Mouse (Mus musculus): ENCODE measurements around the gene Mfsd11. TPM values are rescaled to one million over a fixed set of nuclear protein-coding genes. Genes with fewer than 3 reads are reported as not detected.

The Mfsd11 gene
- polyA plus RNA-seq, 1 experiment from 2014 or later, result 39.4 TPM

DNA sequence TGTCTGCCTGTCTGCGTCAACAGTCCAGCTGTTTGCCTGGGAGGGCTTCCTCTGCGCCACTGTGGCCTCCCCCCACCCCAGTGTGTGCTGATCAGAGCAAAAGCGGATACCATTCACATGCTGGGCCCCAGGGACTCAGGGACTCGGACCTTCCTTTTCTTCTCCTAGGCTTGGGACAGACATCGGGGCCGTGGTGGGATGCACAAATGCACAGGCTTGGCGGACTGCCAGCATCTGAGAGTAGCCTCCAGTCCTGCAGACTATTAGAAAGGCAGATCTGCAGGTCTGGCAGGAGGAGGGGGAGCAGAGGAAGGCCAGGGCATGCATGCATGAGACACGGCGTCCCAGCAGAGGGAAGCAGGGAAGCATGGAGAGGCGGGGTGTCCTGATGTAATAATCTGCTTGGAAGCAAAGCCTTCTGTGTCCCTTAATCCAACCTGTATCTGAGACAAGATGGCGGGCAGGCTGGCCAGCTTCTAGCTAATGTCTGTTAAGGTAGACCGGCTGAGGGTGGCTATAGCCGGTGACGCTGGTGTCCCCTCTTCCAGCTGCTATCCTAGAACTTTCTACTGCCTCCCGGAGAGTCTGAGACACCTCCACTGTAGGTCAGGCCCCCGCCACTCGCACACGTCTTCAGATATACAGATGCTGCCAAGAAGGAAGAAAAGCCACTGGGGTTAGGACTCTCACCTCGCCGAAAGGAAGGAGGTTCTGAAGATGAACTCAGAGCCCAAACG lies 39.3 kb upstream of the Mfsd11 start:
- Histone ChIP-seq H3K27ac (peak overlapping the region; percentile 96), H3K36me3 (ENCODE audit: poor library complexity, severe bottlenecking) (no peaks in the 10 kb centered on the region), H3K27me3 (no peaks in the 10 kb centered on the region), H3K4me1 (peaks cover 66% of the 10 kb centered on the region), H3K4me3 (no peak overlapping the region), H3K4me2 (peak overlapping the region; percentile 20; the same call in 1 of the 2 replicates), H3K9me3 (replicated peaks) (no peaks in the 10 kb centered on the region), H3K9ac (peak overlapping the region; percentile 7; the same call in 1 of the 2 replicates)
- no peak for ATAC-seq
- 40% methylated on average over 20 of the region's 21 CpGs for WGBS

DNA sequence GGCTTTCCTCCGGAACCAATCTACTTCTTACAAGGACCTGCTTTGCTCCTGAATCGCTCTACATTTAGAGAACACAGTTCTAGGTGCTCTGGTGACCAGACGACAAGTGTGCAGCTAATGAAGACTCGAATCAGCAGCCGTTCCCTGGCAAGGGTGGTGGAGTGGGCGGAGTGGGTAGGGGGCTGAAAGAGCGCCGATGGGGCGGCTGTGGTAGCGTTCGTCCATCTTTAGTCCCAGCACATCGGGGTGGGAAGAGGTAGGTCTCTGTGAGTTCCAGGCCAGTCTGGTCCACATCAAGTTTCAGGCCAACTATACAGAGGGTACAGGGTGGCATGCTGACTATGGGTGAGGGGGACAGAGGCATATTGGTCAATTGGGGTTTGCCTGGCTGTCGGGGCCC lies 38.6 kb upstream of the Mfsd11 start:
- Histone ChIP-seq H3K36me3 (ENCODE audit: poor library complexity, severe bottlenecking) (no peaks in the 10 kb centered on the region), H3K4me1 (peaks cover 60% of the 10 kb centered on the region), H3K27ac (peak overlapping the region; percentile 96), H3K4me2 (no peak overlapping the region), H3K9ac (peak overlapping the region; percentile 7), H3K27me3 (no peaks in the 10 kb centered on the region), H3K4me3 (no peak overlapping the region), H3K9me3 (replicated peaks) (no peaks in the 10 kb centered on the region)
- WGBS, result 74% methylated on average over 13 of the region's 13 CpGs
- ATAC-seq, result no peak

DNA sequence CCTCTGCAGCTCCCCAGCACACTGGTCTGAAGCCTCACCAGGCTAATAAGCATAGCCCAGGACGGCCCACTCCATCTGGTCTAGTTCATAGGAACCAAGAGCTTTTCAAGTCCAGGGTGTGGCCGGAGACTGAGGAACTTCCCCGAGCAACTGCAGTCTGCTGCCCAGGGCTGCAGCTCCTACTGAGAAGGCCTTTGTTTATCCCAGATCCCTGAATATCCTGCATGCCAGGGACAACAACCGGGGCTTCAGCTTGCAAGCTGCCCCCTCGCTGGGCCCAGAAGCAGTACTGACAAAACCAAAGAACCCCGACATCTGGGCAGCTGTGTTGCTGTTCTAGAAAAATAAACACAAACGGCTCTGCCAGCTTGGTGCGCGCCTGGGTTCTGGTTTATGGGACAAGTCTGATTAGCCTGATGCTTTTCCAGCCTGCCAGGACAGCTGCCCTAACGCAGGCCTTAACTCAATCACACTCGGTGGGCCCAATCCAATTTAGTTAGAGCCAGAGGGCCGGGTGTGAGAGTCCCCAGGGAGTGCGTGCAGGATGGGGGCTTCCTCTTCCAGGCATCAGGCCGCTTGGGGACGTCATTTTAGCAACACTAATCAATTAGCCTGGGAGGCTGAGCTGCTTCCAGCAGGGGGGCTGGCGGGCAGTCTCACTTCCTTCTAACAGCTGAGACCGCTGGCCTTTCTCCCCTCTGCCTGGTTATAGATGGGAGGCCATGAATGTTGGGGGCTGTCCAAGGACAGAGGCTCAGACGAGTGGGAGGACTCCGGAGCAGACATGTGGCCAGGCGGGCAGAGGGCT lies 38.0 kb upstream of the Mfsd11 start:
- Histone ChIP-seq H3K27me3 (no peaks in the 10 kb centered on the region), H3K27ac (peak overlapping the region; percentile 96), H3K4me1 (peaks cover 55% of the 10 kb centered on the region), H3K4me2 (peak overlapping the region; percentile 25), H3K9me3 (replicated peaks) (no peaks in the 10 kb centered on the region), H3K36me3 (ENCODE audit: poor library complexity, severe bottlenecking) (no peaks in the 10 kb centered on the region), H3K9ac (peak overlapping the region; percentile 7), H3K4me3 (no peak overlapping the region)
- no peak for ATAC-seq
- 4% methylated on average over 20 of the region's 20 CpGs for WGBS

DNA sequence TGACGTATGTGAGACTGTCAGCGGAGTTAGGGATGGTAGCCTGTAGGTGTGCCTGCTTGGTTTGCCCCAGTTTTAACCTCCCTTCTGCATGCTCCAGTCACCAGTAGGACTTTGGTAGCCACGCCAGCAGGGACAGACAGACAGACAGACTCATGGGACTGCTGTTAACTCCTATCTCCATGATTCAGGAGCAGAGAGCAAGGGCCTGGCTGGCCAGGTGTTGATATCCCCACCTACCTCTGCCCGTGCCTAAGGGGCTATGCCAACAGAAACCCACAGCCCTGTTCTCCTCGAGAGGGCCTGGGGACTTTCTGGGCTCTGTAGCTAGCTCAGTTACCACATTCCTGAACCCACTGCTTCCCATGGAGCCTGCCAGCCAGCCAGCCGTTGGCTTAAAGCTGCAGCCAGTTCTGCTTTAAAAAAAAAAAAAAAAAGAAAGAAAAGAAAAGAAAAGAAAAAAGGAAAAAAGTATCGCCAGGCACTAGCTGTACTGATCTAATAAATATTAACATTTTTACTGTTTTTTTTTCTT lies 37.3 kb upstream of the Mfsd11 start:
- H3K27ac ChIP-seq, result peak overlapping the region; percentile 96
- 0 out of 2 replicates have a peak overlapping the region, but pooled peaks have one; percentile 7 for H3K9ac ChIP-seq
- peaks cover 52% of the 10 kb centered on the region for H3K4me1 ChIP-seq
- no peaks in the 10 kb centered on the region for H3K27me3 ChIP-seq
- H3K36me3 ChIP-seq (ENCODE audit: poor library complexity, severe bottlenecking), result no peaks in the 10 kb centered on the region
- no peaks in the 10 kb centered on the region for H3K9me3 ChIP-seq (replicated peaks)
- no peak for ATAC-seq
- H3K4me2 ChIP-seq, result peak overlapping the region; percentile 25; the same call in 1 of the 2 replicates
- H3K4me3 ChIP-seq, result no peak overlapping the region
- WGBS, result 24% methylated on average over 7 of the region's 7 CpGs

DNA sequence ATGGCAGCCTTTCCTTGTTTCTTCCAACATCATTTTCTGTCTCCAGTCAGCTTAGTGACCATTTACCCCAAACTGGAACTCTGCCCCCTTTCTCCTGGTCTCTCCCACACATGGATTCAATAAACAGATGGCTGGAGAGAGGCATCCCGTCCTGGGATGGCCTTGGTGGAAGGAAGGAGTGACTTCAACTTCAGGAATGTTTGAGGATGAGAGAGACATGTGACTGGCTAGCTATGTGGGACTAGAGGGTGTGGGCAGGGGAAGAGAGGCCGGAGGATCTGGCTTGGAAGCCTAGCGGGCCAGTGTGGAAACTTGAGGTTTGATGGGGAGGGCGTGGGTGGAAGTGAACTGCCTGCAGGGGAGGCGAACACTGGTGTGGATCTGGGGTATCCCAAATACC lies 35.5 kb upstream of the Mfsd11 start:
- no peaks in the 10 kb centered on the region for H3K9me3 ChIP-seq (replicated peaks)
- no peak overlapping the region for H3K9ac ChIP-seq
- no peak for ATAC-seq
- no peak overlapping the region for H3K4me2 ChIP-seq
- no peak overlapping the region for H3K4me3 ChIP-seq
- H3K4me1 ChIP-seq, result peaks cover 44% of the 10 kb centered on the region
- H3K36me3 ChIP-seq (ENCODE audit: poor library complexity, severe bottlenecking), result no peaks in the 10 kb centered on the region
- H3K27ac ChIP-seq, result no peak overlapping the region
- WGBS, result 88% methylated on average over 5 of the region's 5 CpGs
- no peaks in the 10 kb centered on the region for H3K27me3 ChIP-seq

DNA sequence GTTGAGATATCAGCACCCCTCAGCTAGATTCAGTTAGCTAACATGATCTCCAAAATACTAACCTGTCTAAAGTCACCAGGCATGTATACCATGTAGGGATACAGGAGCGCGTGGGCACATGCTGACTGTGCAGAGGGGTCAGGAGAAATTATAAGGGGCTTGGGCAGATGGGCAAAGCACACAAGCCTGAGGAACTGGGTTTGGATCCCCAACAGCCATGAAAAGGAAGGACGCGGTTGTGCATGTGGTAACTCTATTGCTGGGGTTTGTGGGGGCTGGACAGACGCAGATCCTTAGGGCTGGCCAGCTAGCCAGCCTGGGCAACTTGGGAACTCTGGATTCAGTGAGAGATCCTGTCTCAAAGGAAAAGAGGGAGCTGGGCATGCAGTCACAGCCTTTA lies 34.7 kb upstream of the Mfsd11 start:
- H3K27ac ChIP-seq, result no peak overlapping the region
- H3K9me3 ChIP-seq (replicated peaks), result no peaks in the 10 kb centered on the region
- H3K4me1 ChIP-seq, result peaks cover 38% of the 10 kb centered on the region
- H3K36me3 ChIP-seq (ENCODE audit: poor library complexity, severe bottlenecking), result no peaks in the 10 kb centered on the region
- no peaks in the 10 kb centered on the region for H3K27me3 ChIP-seq
- ATAC-seq, result no peak
- no peak overlapping the region for H3K4me2 ChIP-seq
- H3K4me3 ChIP-seq, result no peak overlapping the region
- no peak overlapping the region for H3K9ac ChIP-seq
- WGBS, result 93% methylated on average over 5 of the region's 5 CpGs

DNA sequence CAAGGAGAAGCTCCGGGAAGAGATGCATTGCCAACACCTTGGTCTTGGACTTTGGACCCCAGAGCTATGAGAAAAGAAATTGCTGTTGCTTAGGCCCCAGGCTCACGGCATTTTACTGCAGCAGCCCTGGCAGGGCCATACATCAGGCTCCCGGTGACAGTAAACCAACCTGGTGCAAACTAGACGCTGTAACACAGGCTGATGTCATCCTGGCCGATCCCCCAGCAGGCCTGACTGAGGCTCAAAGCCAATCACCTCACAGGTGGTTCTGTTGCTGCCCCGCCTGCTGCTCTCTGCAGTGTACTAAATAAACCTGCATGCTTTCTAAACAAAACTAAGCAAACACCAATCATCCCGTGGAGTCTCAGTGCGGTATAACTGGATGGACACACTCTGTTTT lies 33.5 kb upstream of the Mfsd11 start:
- no peaks in the 10 kb centered on the region for H3K36me3 ChIP-seq (ENCODE audit: poor library complexity, severe bottlenecking)
- 74% methylated on average over 8 of the region's 8 CpGs for WGBS
- no peak overlapping the region for H3K9ac ChIP-seq
- H3K4me3 ChIP-seq, result no peak overlapping the region
- no peaks in the 10 kb centered on the region for H3K9me3 ChIP-seq (replicated peaks)
- H3K27ac ChIP-seq, result no peak overlapping the region
- ATAC-seq, result no peak
- H3K27me3 ChIP-seq, result no peaks in the 10 kb centered on the region
- peaks cover 27% of the 10 kb centered on the region for H3K4me1 ChIP-seq
- H3K4me2 ChIP-seq, result no peak overlapping the region

DNA sequence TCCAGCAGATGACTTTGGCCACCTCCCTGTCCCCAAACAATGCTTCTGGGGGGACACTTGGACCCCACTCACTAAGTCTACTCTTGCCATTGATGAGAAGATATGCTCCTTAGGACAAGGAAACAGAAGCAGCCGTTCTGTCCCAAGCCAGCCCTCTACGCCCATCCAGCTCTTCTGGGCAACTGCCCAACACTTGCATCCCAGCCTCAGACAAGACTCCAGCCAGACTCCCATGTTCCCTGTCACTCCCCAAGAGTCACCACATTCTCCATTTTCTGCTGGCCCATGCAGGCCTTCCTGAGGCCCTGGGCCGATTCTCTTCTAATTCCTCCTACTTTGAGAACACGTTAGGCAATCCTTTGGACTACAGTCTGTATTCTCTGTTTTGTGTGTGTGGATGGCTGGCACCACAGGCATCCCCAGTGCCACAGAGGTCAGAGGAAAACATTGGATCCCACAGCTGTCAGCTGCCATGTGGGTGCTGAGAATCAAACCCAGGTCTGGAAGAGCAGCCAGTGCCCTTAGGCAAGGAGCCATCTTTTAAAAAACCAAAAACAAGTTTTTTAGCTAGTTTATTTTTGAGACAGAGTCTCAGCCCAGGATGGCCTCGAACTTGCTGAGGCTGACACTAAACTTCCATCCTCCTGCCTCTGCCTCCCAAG lies 32.2 kb upstream of the Mfsd11 start:
- H3K4me3 ChIP-seq, result no peak overlapping the region
- H3K4me2 ChIP-seq, result no peak overlapping the region
- no peaks in the 10 kb centered on the region for H3K36me3 ChIP-seq (ENCODE audit: poor library complexity, severe bottlenecking)
- WGBS, result 85% methylated on average over 5 of the region's 5 CpGs
- peaks cover 13% of the 10 kb centered on the region for H3K4me1 ChIP-seq
- no peaks in the 10 kb centered on the region for H3K9me3 ChIP-seq (replicated peaks)
- no peak for ATAC-seq
- no peak overlapping the region for H3K27ac ChIP-seq
- peak overlapping the region; percentile 21; the same call in 1 of the 2 replicates for H3K9ac ChIP-seq
- no peaks in the 10 kb centered on the region for H3K27me3 ChIP-seq

DNA sequence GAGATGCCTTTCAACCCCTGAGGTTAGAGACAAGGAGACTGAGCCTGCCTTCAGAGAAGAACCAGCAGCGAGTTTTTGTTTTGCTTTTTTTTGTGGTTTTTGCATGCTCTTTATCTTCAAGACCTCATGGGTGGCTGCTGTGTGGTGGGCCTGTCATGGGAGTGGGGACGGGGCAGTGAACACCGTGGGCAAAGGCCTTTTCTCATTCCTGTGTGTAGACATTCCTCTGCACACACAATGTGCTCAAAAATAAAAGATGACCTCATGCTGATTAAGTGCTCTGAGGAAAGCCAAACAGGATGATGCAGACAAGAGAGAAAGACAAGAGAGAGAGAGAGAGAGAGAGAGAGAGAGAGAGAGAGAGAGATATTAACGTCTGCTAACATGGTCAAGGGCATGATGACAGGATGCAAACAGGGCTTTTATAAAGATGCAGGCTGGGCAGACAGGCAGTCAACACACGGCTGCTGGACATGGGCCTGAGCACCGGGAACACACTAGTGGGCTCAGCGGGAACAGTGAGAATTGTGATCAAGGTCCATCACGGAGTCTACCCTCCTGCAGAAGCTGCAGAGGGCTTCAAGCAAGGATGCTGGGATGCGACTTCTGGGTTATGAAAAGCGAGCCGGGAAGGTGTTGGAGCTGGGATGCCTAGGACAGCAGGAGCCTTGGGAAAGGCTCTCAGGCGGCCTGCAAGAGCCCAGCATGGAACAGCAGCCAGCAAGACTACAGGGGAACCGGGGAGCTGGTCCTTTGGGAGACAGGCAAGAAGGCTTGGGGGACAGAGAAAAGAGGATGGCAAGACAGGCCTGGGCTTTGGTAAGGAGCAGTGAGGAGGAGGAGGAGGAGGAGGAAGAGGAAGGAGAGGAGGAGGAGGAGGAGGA lies 30.9 kb upstream of the Mfsd11 start:
- 56% methylated on average over 13 of the region's 13 CpGs for WGBS
- no peaks in the 10 kb centered on the region for H3K9me3 ChIP-seq (replicated peaks)
- ATAC-seq, result no peak
- no peaks in the 10 kb centered on the region for H3K27me3 ChIP-seq
- H3K4me1 ChIP-seq, result peaks cover 16% of the 10 kb centered on the region
- H3K9ac ChIP-seq, result no peak overlapping the region
- H3K36me3 ChIP-seq (ENCODE audit: poor library complexity, severe bottlenecking), result no peaks in the 10 kb centered on the region
- no peak overlapping the region for H3K4me2 ChIP-seq
- no peak overlapping the region; the same call in 1 of the 2 replicates for H3K27ac ChIP-seq
- no peak overlapping the region for H3K4me3 ChIP-seq

DNA sequence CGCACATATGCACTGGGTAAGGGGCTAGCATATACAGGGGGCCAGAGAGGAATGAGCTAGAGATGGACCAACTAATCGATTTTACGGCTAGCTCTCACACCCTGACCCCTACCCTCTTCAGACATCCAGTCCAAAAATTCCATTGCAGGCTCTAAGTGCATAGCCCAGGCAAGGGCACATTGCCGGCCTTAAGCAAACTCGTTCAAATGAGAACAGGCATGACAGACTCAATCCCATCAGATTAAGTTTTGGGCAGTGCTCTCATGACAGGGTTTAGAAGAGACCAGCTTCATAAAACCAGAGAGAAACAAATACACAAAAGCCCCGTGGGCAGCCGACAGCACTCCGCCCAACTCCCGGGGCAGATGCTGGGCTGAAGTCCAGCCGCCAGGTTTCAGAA lies 30.0 kb upstream of the Mfsd11 start:
- Histone ChIP-seq H3K4me3 (no peak overlapping the region), H3K36me3 (ENCODE audit: poor library complexity, severe bottlenecking) (no peaks in the 10 kb centered on the region), H3K9me3 (replicated peaks) (no peaks in the 10 kb centered on the region), H3K4me1 (peaks cover 25% of the 10 kb centered on the region), H3K9ac (no peak overlapping the region), H3K27ac (no peak overlapping the region), H3K4me2 (no peak overlapping the region), H3K27me3 (no peaks in the 10 kb centered on the region)
- 72% methylated on average over 10 of the region's 10 CpGs for WGBS
- ATAC-seq, result no peak

DNA sequence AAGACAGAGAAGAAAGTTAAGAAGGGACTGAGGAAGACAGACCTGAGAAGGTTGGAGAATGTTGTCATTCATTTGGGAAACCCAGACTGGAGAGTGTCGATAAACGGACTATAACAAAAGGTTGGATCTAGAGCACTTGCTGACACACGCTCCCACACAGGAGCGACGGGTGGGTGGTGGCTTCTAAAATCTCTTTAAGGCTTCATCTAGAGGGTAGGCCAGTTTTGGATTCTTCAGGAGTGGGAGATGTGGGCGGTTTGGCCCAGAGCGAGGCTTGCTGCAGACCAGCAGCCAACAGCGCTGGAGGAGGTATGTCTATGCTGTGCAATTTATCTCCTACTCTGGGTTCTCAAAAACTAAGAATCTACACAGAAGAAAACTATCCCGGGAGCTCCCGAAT lies 29.6 kb upstream of the Mfsd11 start:
- H3K9ac ChIP-seq, result no peak overlapping the region
- H3K4me3 ChIP-seq, result no peak overlapping the region
- no peak for ATAC-seq
- H3K4me1 ChIP-seq, result peaks cover 29% of the 10 kb centered on the region
- H3K36me3 ChIP-seq (ENCODE audit: poor library complexity, severe bottlenecking), result no peaks in the 10 kb centered on the region
- WGBS, result 93% methylated on average over 10 of the region's 10 CpGs
- H3K27ac ChIP-seq, result no peak overlapping the region
- H3K4me2 ChIP-seq, result no peak overlapping the region
- no peaks in the 10 kb centered on the region for H3K27me3 ChIP-seq
- no peaks in the 10 kb centered on the region for H3K9me3 ChIP-seq (replicated peaks)
